20 mouse cellular contexts compared by ENCODE assay signal in the genomic region with DNA sequence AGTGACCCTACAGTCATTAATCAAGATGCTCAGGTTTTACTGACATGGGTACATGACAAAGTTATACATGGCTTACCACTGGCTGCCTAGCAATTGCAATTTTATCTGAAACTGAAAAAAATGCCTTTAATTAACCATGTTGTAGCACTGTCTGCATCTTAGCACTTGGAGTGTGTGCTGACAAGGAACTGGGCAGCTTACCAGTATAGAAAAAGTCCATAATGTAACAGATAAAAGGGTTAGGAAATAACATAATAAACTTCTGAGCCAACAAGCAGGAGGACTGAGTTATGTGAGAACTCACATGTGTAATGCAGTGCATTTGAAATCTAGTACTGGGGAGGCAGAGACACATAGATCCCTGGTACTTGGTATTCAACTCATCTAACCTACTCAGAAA.
A peak's percentile ranks its signal among the peaks of the same experiment; 100 is the strongest.
DNase-seq lines count a peak whose midpoint lies in the region; ATAC-seq and TF ChIP-seq lines count a peak whose summit lies in the region.
"Had no signal": no experiment of that assay in that cellular context is flagged by ENCODE, and none has a peak within 500 bp of the region (broad histone marks: within the 10 kb centered on the region; RNA-seq: fewer than 3 reads in every experiment).

No protein-coding gene starts in this region.

- peak; percentile 49 for DNase-seq in forebrain, embryonic 14.5 days (ENCODE audit: low spot score)
- DNase-seq in forebrain, embryonic 11.5 days (ENCODE audit: low spot score) = no peak
- peak; percentile 1 for DNase-seq in layer of hippocampus, adult 11-12 months (ENCODE audit: low spot score)
- DNase-seq in layer of hippocampus, postnatal 36 days = no peak
- DNase-seq in brain, embryonic 14.5 days (ENCODE audit: low read depth) = peak; percentile 65
- no peak for DNase-seq in forebrain, postnatal 0 days
- no peak for DNase-seq in liver, embryonic 11.5 days (ENCODE audit: low spot score)
- DNase-seq: adrenal gland, postnatal 10 days; cerebellum, adult 11-12 months; cerebellum, adult 9-11 months; embryo, embryonic 11 days; gastrocnemius, postnatal 10 days; heart, adult 18-20 months; heart, postnatal 14 days had no signal

- no peaks in the 10 kb centered on the region for H3K27me3 ChIP-seq in forebrain, embryonic 14.5 days (replicated peaks; ENCODE audit: control insufficient read depth, insufficient read depth, low read length)
- H3K27me3 ChIP-seq in forebrain, embryonic 11.5 days (ENCODE audit: control insufficient read depth, insufficient read depth, low read length) = no peaks in the 10 kb centered on the region
- H3K27me3 ChIP-seq in forebrain, postnatal 0 days (ENCODE audit: insufficient read depth, low read length) = no peaks in the 10 kb centered on the region
- no peaks in the 10 kb centered on the region for H3K27me3 ChIP-seq in liver, embryonic 11.5 days (replicated peaks; ENCODE audit: control insufficient read depth, insufficient read depth, low read length)
- H3K27me3 ChIP-seq: embryonic facial prominence, embryonic 15.5 days; heart, embryonic 15.5 days; hindbrain, embryonic 15.5 days had no signal

- no peak overlapping the region for H3K9ac ChIP-seq in forebrain, embryonic 14.5 days (ENCODE audit: low read length)
- H3K9ac ChIP-seq in forebrain, embryonic 11.5 days (ENCODE audit: low read length) = no peak overlapping the region
- no peak overlapping the region for H3K9ac ChIP-seq in forebrain, postnatal 0 days
- no peak overlapping the region for H3K9ac ChIP-seq in liver, embryonic 11.5 days (ENCODE audit: low read depth, low read length)
- H3K9ac ChIP-seq: embryonic facial prominence, embryonic 15.5 days; heart, embryonic 15.5 days; hindbrain, embryonic 15.5 days had no signal

- H3K4me3 ChIP-seq in forebrain, embryonic 14.5 days (ENCODE audit: low read depth, low read length) = no peak overlapping the region
- no peak overlapping the region for H3K4me3 ChIP-seq in forebrain, embryonic 11.5 days (ENCODE audit: low read depth, low read length)
- H3K4me3 ChIP-seq in forebrain, postnatal 0 days (ENCODE audit: low read depth, low read length) = no peak overlapping the region
- no peak overlapping the region for H3K4me3 ChIP-seq in liver, embryonic 11.5 days (ENCODE audit: low read depth, low read length)
- H3K4me3 ChIP-seq: embryonic facial prominence, embryonic 15.5 days; erythroblast, embryonic 14.5 days; heart, embryonic 15.5 days; hindbrain, embryonic 15.5 days had no signal

- TF ChIP-seq POLR2A in brain, embryonic 14.5 days (IDR thresholded peaks at IDR 0.05; ENCODE audit: borderline replicate concordance, extremely low read depth, insufficient read depth, insufficient read length, poor library complexity, severe bottlenecking) = no peak

- peak; percentile 37; the same call in 1 of the 2 replicates for ATAC-seq in forebrain, embryonic 14.5 days
- no peak for ATAC-seq in forebrain, embryonic 11.5 days (replicated peaks; ENCODE audit: low FRiP score)
- ATAC-seq in forebrain, postnatal 0 days = peak; percentile 20; the same call in 1 of the 2 replicates
- no peak for ATAC-seq in liver, embryonic 11.5 days (replicated peaks; ENCODE audit: low FRiP score)
- ATAC-seq: intestine, embryonic 16.5 days had no signal

- no peak overlapping the region for H3K27ac ChIP-seq in forebrain, embryonic 14.5 days (ENCODE audit: low read depth, low read length)
- H3K27ac ChIP-seq in forebrain, embryonic 11.5 days (ENCODE audit: low read depth, low read length) = no peak overlapping the region
- H3K27ac ChIP-seq in forebrain, postnatal 0 days (ENCODE audit: low read depth, low read length) = no peak overlapping the region
- H3K27ac ChIP-seq in liver, embryonic 11.5 days (ENCODE audit: low read depth, low read length) = no peak overlapping the region
- H3K27ac ChIP-seq: embryonic facial prominence, embryonic 15.5 days; heart, embryonic 15.5 days; hindbrain, embryonic 15.5 days had no signal

- H3K36me3 ChIP-seq in forebrain, embryonic 14.5 days (ENCODE audit: control insufficient read depth, insufficient read depth, low read length) = no peaks in the 10 kb centered on the region
- no peaks in the 10 kb centered on the region for H3K36me3 ChIP-seq in forebrain, embryonic 11.5 days (ENCODE audit: control insufficient read depth, insufficient read depth, low read length)
- no peaks in the 10 kb centered on the region for H3K36me3 ChIP-seq in forebrain, postnatal 0 days (ENCODE audit: insufficient read depth)
- no peaks in the 10 kb centered on the region for H3K36me3 ChIP-seq in liver, embryonic 11.5 days (ENCODE audit: control insufficient read depth, insufficient read depth, low read length)
- H3K36me3 ChIP-seq: embryonic facial prominence, embryonic 15.5 days; heart, embryonic 15.5 days; hindbrain, embryonic 15.5 days had no signal

- H3K4me1 ChIP-seq in forebrain, embryonic 14.5 days (ENCODE audit: control insufficient read depth, insufficient read depth, low read length) = peaks cover 2% of the 10 kb centered on the region; the same call in 1 of the 2 replicates
- H3K4me1 ChIP-seq in forebrain, embryonic 11.5 days (replicated peaks; ENCODE audit: control insufficient read depth, insufficient read depth, low read length) = no peaks in the 10 kb centered on the region
- no peaks in the 10 kb centered on the region for H3K4me1 ChIP-seq in forebrain, postnatal 0 days (ENCODE audit: insufficient read depth)
- H3K4me1 ChIP-seq in liver, embryonic 11.5 days (replicated peaks; ENCODE audit: control insufficient read depth, insufficient read depth, low read length) = no peaks in the 10 kb centered on the region
- H3K4me1 ChIP-seq: embryonic facial prominence, embryonic 15.5 days; heart, embryonic 15.5 days; hindbrain, embryonic 15.5 days had no signal

- H3K9me3 ChIP-seq in forebrain, embryonic 14.5 days (replicated peaks; ENCODE audit: control insufficient read depth, low read length) = no peaks in the 10 kb centered on the region
- no peaks in the 10 kb centered on the region for H3K9me3 ChIP-seq in forebrain, embryonic 11.5 days (ENCODE audit: control insufficient read depth, low read length)
- no peaks in the 10 kb centered on the region for H3K9me3 ChIP-seq in forebrain, postnatal 0 days (ENCODE audit: low read length)
- no peaks in the 10 kb centered on the region for H3K9me3 ChIP-seq in liver, embryonic 11.5 days (ENCODE audit: control insufficient read depth, low read length)
- H3K9me3 ChIP-seq: embryonic facial prominence, embryonic 15.5 days; heart, embryonic 15.5 days; hindbrain, embryonic 15.5 days had no signal

- TF ChIP-seq CTCF in brain, embryonic 14.5 days (IDR thresholded peaks at IDR 0.05; ENCODE audit: borderline replicate concordance, extremely low read depth, insufficient read depth, insufficient read length) = no peak
- no peak for TF ChIP-seq CTCF in forebrain, postnatal 0 days (IDR thresholded peaks at IDR 0.05; ENCODE audit: low read depth)

- no peak overlapping the region for H3K4me2 ChIP-seq in forebrain, embryonic 14.5 days (ENCODE audit: low read length)
- H3K4me2 ChIP-seq in forebrain, embryonic 11.5 days (ENCODE audit: low read depth, low read length, severe bottlenecking) = no peak overlapping the region
- no peak overlapping the region for H3K4me2 ChIP-seq in forebrain, postnatal 0 days (ENCODE audit: low read depth)
- H3K4me2 ChIP-seq in liver, embryonic 11.5 days = no peak overlapping the region
- H3K4me2 ChIP-seq: embryonic facial prominence, embryonic 15.5 days; heart, embryonic 11.5 days; heart, embryonic 15.5 days; hindbrain, embryonic 15.5 days had no signal

Comparison
In these comparisons a context has a peak if more than half of its experiments do, and no peak if none do; other contexts are left out.
1. ATAC-seq: peak in forebrain, embryonic 14.5 days (single experiment) and forebrain, postnatal 0 days (single experiment); none in forebrain, embryonic 11.5 days (single experiment) and liver, embryonic 11.5 days (single experiment).
2. DNase-seq: peak in forebrain, embryonic 14.5 days (single experiment), layer of hippocampus, adult 11-12 months (single experiment) and brain, embryonic 14.5 days (single experiment); none in forebrain, embryonic 11.5 days (single experiment), layer of hippocampus, postnatal 36 days (0 of 2), forebrain, postnatal 0 days (single experiment) and liver, embryonic 11.5 days (single experiment).